Mouse (Mus musculus): ENCODE data around the gene Cst10.

Cst10 gene

GRCm38 (mm10) chr2:149404757-149405156, at the start of gene Cst10:
TSS of gene Cst10 (plus strand) at chr2:149405057.
- no peak for DNase-seq (ENCODE audit: low read depth)

GRCm38 (mm10) chr2:149392951-149393350, 11.9 kb upstream of the Cst10 start:
- no peak for DNase-seq (ENCODE audit: low read depth)

GRCm38 (mm10) chr2:149422564-149422963, 17.7 kb downstream of the Cst10 start:
- DNase-seq (ENCODE audit: low read depth) = peak; percentile 33
